Mouse (Mus musculus): ENCODE measurements around the gene Srcap. TPM values are rescaled to one million over a fixed set of nuclear protein-coding genes. Genes with fewer than 3 reads are reported as not detected.

Srcap gene
- polyA plus RNA-seq, 1 experiment from 2014 or later = 27.7 TPM

DNA sequence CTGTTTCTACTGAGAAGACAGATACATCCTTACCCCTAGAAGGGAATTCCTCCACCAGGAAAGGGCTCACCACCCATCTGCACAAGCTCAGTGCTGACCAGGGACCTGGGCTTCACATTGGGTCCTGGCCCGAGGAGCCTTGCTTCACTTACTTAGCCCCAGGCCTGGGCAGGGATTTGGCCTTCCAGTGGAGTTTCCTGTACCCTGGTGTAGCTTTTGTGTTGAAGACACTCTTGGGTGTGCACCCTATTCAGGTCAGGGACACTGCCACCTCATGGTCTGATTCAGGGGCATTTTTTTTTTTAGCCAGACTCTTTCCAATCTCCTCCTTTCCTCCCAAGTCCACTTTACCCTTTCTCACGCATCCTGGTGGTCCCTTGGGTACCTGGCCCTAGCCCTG lies 91.1 kb downstream of the Srcap start:
- Histone ChIP-seq H3K4me2 (ENCODE audit: low read depth, low read length) (no peak overlapping the region), H3K27ac (ENCODE audit: low read length) (no peak overlapping the region), H3K9ac (ENCODE audit: low read length) (no peak overlapping the region), H3K27me3 (ENCODE audit: control insufficient read depth, insufficient read depth, low read length) (no peaks in the 10 kb centered on the region), H3K4me1 (ENCODE audit: control insufficient read depth, insufficient read depth, low read length) (no peaks in the 10 kb centered on the region), H3K9me3 (replicated peaks; ENCODE audit: control insufficient read depth, low read length) (no peaks in the 10 kb centered on the region), H3K4me3 (ENCODE audit: low read length) (no peak overlapping the region), H3K36me3 (ENCODE audit: control insufficient read depth, insufficient read depth) (peaks cover 52% of the 10 kb centered on the region)
- 86% methylated on average over 2 of the region's 2 CpGs for WGBS
- ATAC-seq (replicated peaks; ENCODE audit: extremely low read depth, insufficient read depth, low FRiP score) = no peak

DNA sequence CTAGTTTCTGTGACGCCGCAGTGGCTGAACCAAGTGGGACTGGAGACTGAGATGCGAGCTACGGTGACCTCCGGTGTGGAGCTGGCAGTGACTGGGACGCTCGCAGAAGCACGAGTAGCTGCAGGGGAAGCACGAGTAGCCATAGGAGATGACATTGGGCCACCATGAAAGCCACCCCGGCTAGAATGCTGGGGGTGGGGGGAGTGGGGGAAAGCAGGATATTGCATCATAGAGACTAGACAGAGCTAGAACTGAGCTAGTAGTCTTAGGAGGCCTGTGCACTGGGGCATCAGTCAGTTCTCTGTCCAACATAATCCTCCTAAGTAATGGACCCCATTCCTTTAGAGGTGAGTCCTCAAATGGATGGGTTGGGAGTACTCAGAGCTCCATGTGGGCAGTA lies 92.5 kb downstream of the Srcap start:
- no peak overlapping the region for H3K9ac ChIP-seq (ENCODE audit: low read length)
- WGBS = 89% methylated on average over 10 of the region's 10 CpGs
- H3K36me3 ChIP-seq (ENCODE audit: control insufficient read depth, insufficient read depth) = peaks cover 50% of the 10 kb centered on the region
- H3K27ac ChIP-seq (ENCODE audit: low read length) = no peak overlapping the region
- no peak overlapping the region for H3K4me3 ChIP-seq (ENCODE audit: low read length)
- no peaks in the 10 kb centered on the region for H3K9me3 ChIP-seq (replicated peaks; ENCODE audit: control insufficient read depth, low read length)
- H3K4me2 ChIP-seq (ENCODE audit: low read depth, low read length) = no peak overlapping the region
- H3K4me1 ChIP-seq (ENCODE audit: control insufficient read depth, insufficient read depth, low read length) = no peaks in the 10 kb centered on the region
- ATAC-seq (replicated peaks; ENCODE audit: extremely low read depth, insufficient read depth, low FRiP score) = no peak
- no peaks in the 10 kb centered on the region for H3K27me3 ChIP-seq (ENCODE audit: control insufficient read depth, insufficient read depth, low read length)

GRCm38 (mm10) chr7:127607150-127607549 lies 95.4 kb downstream of the Srcap start:
- Histone ChIP-seq H3K4me2 (ENCODE audit: low read depth, low read length) (no peak overlapping the region), H3K9me3 (replicated peaks; ENCODE audit: control insufficient read depth, low read length) (peaks cover 5% of the 10 kb centered on the region), H3K27me3 (ENCODE audit: control insufficient read depth, insufficient read depth, low read length) (no peaks in the 10 kb centered on the region), H3K9ac (ENCODE audit: low read length) (no peak overlapping the region), H3K27ac (ENCODE audit: low read length) (no peak overlapping the region), H3K4me3 (ENCODE audit: low read length) (no peak overlapping the region), H3K4me1 (ENCODE audit: control insufficient read depth, insufficient read depth, low read length) (no peaks in the 10 kb centered on the region), H3K36me3 (ENCODE audit: control insufficient read depth, insufficient read depth) (peaks cover 58% of the 10 kb centered on the region)
- ATAC-seq (replicated peaks; ENCODE audit: extremely low read depth, insufficient read depth, low FRiP score) = no peak
- 80% methylated on average over 6 of the region's 6 CpGs for WGBS

Small RNA genes within 50 kb of the gene (microRNA-seq; reads per million reads assigned to microRNA genes)
- gene Gm47278 (not detected), gene Mir7060 (not detected)

Other genes starting within 250 kb of the Srcap start
- gene Sephs2, start 237.9 kb upstream of the Srcap start, polyA plus RNA-seq (2015; fragmentation: Nextera tagmentation; extraction: Ambion mirVana) = 48.7 and 52.8 TPM in 2 replicates
- gene Itgal, start 215.7 kb upstream of the Srcap start, polyA plus RNA-seq (2015; fragmentation: Nextera tagmentation; extraction: Ambion mirVana) = 3.3 and 8.1 TPM in 2 replicates
- 17.1 and 20.0 TPM in 2 replicates for gene Zfp768, start 166.4 kb upstream of the Srcap start, polyA plus RNA-seq (2015; fragmentation: Nextera tagmentation; extraction: Ambion mirVana)
- 5.3 and 5.5 TPM in 2 replicates for gene Zfp747, start 135.9 kb upstream of the Srcap start, polyA plus RNA-seq (2015; fragmentation: Nextera tagmentation; extraction: Ambion mirVana)
- gene 9130019O22Rik, start 124.8 kb upstream of the Srcap start, polyA plus RNA-seq (2015; fragmentation: Nextera tagmentation; extraction: Ambion mirVana) = 4.5 and 4.9 TPM in 2 replicates
- 4.7 and 5.6 TPM in 2 replicates for gene E430018J23Rik, start 118.4 kb upstream of the Srcap start, polyA plus RNA-seq (2015; fragmentation: Nextera tagmentation; extraction: Ambion mirVana)
- gene Zfp764, start 105.2 kb upstream of the Srcap start, polyA plus RNA-seq (2015; fragmentation: Nextera tagmentation; extraction: Ambion mirVana) = 6.5 and 6.6 TPM in 2 replicates
- gene Zfp688, start 89.9 kb upstream of the Srcap start, polyA plus RNA-seq (2015; fragmentation: Nextera tagmentation; extraction: Ambion mirVana) = 14.1 and 14.8 TPM in 2 replicates
- gene Zfp689, start 62.8 kb upstream of the Srcap start, polyA plus RNA-seq (2015; fragmentation: Nextera tagmentation; extraction: Ambion mirVana) = 3.6 and 4.3 TPM in 2 replicates
- 31.6 and 31.8 TPM in 2 replicates for gene Prr14, start 52.4 kb upstream of the Srcap start, polyA plus RNA-seq (2015; fragmentation: Nextera tagmentation; extraction: Ambion mirVana)
- gene Fbrs, start 32.8 kb upstream of the Srcap start, polyA plus RNA-seq (2015; fragmentation: Nextera tagmentation; extraction: Ambion mirVana) = 8.3 and 8.9 TPM in 2 replicates
- gene Gm42715, start 7.6 kb downstream of the Srcap start, polyA plus RNA-seq (2015; fragmentation: Nextera tagmentation; extraction: Ambion mirVana) = 8.7 and 9.2 TPM in 2 replicates
- gene Tmem265, start 49.4 kb downstream of the Srcap start, polyA plus RNA-seq (2015; fragmentation: Nextera tagmentation; extraction: Ambion mirVana) = 3.8 and 3.9 TPM in 2 replicates
- 33.2 and 36.6 TPM in 2 replicates for gene Phkg2, start 61.4 kb downstream of the Srcap start, polyA plus RNA-seq (2015; fragmentation: Nextera tagmentation; extraction: Ambion mirVana)
- gene Ccdc189, start 76.6 kb downstream of the Srcap start, polyA plus RNA-seq (2015; fragmentation: Nextera tagmentation; extraction: Ambion mirVana) = 14.0 and 15.8 TPM in 2 replicates
- gene Rnf40, start 76.8 kb downstream of the Srcap start, polyA plus RNA-seq (2015; fragmentation: Nextera tagmentation; extraction: Ambion mirVana) = 31.1 and 33.9 TPM in 2 replicates
- 9.6 and 11.2 TPM in 2 replicates for gene Zfp629, start 103.8 kb downstream of the Srcap start, polyA plus RNA-seq (2015; fragmentation: Nextera tagmentation; extraction: Ambion mirVana)
- 36.9 and 37.5 TPM in 2 replicates for gene Bcl7c, start 196.9 kb downstream of the Srcap start, polyA plus RNA-seq (2015; fragmentation: Nextera tagmentation; extraction: Ambion mirVana)
- gene Ctf1, start 200.8 kb downstream of the Srcap start, polyA plus RNA-seq (2015; fragmentation: Nextera tagmentation; extraction: Ambion mirVana) = 6.2 and 6.6 TPM in 2 replicates
- gene Ctf2, start 220.2 kb downstream of the Srcap start, polyA plus RNA-seq (2015; fragmentation: Nextera tagmentation; extraction: Ambion mirVana) = 0.11 TPM in 2 replicates
- 1.3 and 2.1 TPM in 2 replicates for gene Fbxl19, start 232.6 kb downstream of the Srcap start, polyA plus RNA-seq (2015; fragmentation: Nextera tagmentation; extraction: Ambion mirVana)